Mouse (Mus musculus): ENCODE data around the gene Pappa2.

DNA sequence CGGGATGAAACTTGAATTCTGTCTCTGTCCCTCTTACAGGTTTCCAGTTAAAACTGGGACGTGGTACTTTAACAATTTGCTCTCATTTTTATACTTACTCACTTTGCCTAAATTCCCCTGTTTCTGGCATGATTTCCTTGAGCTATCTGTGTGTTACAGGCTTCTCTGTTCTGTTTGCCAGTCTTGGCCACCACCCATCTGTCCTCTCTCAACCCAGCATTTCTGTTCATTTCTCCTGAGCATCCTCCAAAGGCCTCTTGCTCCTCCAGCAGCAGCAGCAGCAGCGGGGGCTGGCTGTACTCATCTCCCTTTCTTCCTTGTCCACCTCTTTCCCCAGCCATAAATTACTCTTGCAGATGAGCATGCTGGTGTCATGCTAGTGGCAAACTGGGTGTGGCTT is 104.8 kb downstream of the Pappa2 start:
- no peak for TF ChIP-seq CTCF (IDR thresholded peaks at IDR 0.05; ENCODE audit: extremely low read depth, insufficient read depth, insufficient read length, insufficient replicate concordance)
- no peak for TF ChIP-seq POLR2A (IDR thresholded peaks at IDR 0.05; ENCODE audit: low read depth, low read length)

Data from spleen, adult 2 months (tissue).